Mouse (Mus musculus): Measurements from ENCODE around the gene Nrg3.
"Not testable (repeated sequence)": the region's sequence is repeated elsewhere in the genome, so short reads cannot be mapped to it uniquely, and the experiment has no call there.

Nrg3 gene

DNA sequence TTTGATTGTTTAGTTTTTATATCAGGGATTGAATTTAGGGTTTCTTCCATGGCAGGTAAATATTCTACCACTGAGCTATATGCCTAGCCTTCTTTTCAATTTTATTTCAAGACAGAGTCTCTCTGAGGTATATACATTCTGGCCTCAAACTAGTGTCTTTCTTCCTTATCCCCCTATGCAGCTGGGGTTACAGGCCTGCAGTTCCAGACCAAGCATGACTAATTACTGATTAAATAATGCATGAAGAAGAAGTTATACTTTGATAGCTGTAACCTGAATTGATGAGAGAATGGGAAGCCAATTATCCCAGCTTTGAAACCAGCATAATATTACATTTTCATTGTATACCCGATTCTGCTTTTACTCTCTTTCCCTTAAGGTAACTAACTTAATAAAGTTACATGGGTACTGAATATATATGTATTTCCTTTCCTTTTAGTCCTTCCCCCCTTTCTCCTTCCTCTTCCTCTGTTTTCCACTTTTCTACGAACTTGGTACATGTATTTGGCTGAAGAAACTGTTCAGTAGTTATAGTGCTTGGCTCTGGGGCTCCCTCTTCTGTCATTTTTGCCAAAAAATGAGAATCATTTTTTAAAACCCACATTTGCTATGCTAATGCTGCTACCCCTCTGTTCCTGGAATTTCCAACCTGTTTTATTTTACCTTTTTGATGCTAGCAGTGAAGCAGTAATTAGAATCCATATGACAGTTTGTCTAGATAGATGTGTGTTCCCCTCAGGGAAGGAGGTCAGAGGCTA, 843.8 kb downstream of the Nrg3 start:
- no peak for DNase-seq (ENCODE audit: low spot score)

DNA sequence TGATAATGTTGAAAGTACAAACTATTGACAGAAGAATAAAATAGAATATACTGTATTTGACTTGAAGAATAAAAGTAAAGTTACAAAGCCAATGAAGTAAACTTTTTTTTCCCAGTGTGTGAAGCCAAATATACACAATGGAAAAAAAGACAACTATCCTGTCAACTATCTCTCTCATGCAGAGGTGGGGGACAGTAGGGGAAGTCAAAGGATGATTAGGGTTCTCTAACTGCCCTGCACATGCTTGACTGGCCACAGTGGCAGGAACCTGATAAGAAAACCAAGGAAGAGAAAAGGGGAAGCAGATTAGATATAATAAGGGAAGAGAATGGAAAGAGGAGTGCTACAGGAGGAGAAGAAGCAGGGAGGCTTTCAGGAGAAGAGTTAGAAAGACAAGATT, 855.9 kb downstream of the Nrg3 start:
- DNase-seq (ENCODE audit: low spot score), result no peak

DNA sequence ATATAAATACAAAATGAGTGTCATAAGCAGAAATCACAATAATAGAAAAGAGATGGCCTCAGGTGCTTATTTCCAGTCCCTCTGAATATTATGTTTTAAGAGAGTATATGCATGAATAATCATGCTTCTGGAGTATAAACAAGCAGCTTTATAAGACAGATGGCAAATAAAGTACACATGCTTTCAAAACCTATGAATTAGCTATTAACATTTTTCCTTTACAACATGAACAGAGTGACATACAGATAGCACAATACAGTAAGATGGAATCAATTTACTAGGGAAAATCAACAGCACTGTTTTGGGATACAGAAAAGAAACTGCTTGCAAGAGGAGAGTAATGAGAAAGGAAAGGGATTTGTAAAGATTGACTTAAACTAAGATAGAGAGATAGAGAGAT, 875.2 kb downstream of the Nrg3 start:
- no peak for DNase-seq (ENCODE audit: low spot score)

DNA sequence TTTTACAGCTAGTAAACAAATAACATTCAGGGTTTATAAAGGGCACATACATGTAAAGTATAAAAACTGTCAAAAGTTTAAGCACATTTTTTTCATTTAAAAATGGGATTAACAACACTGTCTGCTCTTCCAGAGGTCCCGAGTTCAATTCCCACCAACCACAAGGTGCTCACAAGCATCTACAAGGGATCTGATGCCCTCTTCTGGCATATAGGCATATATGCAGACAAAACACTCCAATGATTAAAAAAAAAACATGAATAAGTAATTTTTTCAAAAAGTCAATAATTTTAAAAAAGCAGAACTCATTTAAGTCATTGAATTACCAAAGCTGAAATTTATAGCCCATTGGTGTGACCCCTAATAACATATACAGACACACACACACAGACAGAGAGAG, 878.6 kb downstream of the Nrg3 start:
- no peak for DNase-seq (ENCODE audit: low spot score)

DNA sequence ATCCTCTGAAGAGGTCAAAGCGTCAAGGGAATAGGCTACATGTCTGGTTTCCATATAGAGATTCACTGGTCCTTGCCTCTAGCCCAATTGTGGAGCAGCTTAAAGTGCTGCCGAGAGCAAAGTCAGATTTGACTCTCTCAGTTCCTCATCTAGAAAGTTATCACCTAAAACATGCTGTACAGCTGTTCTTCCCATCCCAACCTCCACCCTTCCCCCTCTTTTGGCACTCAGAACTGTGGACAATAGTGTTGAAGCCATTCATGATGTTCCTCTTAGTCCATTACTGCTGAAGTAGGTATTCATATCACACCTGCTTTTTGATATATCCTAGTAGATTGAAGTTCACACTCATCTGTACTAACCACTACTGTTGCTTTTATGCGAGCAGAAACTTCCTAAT, 896.1 kb downstream of the Nrg3 start:
- no peak for DNase-seq (ENCODE audit: low spot score)

DNA sequence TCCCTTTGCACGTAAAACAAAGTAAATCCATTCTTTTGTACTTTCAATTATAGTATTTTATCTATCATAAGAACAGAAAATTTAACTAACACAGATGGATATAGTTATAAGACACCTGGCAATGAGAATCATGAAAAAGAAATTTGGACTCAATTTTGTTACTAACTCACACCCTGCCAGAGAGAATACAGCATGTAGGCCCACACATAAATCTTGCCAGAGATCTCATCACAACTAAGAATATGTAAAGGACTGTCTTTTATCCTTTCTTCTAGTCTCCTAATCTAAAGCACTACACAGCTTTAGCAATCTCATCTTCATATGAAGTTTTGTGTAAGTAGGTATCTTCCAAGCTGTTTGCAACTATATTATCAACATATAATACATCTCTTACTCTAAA, 904.7 kb downstream of the Nrg3 start:
- no peak for DNase-seq (ENCODE audit: low spot score)

DNA sequence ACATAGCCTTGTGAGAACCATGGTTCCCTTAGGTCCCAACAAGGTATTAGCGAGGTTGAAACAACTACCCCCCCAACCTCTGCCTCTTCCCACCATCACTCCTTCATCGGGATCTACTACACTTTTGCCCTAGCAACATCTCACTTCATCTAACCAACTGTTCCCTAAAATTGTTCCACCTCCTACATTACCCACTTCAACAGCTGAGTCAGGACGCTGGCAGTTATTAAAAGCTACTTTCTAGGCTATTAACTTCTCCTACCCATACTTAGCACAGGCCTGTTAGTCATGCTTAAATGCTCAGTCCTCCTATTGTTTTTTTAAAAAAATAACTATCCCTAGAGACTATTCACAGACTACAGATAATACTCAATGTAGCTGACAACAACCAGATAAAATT, 906.7 kb downstream of the Nrg3 start:
- no peak for DNase-seq (ENCODE audit: low spot score)

DNA sequence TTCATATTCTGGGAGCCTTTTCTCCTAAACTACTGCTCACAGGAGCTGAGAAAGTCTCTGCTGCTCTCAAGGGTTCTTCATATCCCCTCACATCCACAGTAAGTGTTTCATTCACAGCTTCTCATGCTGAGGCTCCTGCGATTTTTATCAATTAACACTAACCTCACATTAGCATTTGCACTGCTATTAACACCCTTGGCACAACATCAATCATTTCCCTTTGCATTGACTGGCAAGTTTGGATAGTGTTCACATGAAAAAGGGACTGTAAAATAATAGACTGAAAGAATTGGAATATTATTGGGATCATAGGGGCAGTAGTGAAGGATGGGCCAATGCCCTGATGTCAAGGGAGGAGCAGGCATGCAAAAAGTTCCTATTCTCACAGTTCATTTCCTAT, 918.3 kb downstream of the Nrg3 start:
- no peak for DNase-seq (ENCODE audit: low spot score)

DNA sequence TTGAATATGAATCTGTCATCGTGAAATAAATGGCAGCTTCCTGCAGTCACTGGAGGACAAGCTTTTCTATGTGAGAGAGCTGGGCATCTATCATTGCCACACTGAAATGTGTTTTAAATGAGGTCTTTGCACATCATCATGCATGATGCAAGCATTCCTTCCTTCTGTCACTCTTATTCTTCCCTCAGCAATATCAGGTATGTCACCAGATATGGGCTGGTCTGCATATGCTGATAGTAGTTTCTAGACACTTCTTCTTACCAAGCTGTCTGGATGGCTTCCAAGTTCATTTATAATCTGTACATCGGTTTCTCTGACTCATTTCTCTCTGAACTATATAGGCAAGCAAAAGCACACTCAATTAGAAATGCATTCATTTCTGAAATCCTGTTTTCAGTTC, 925.6 kb downstream of the Nrg3 start:
- DNase-seq (ENCODE audit: low spot score), result no peak

DNA sequence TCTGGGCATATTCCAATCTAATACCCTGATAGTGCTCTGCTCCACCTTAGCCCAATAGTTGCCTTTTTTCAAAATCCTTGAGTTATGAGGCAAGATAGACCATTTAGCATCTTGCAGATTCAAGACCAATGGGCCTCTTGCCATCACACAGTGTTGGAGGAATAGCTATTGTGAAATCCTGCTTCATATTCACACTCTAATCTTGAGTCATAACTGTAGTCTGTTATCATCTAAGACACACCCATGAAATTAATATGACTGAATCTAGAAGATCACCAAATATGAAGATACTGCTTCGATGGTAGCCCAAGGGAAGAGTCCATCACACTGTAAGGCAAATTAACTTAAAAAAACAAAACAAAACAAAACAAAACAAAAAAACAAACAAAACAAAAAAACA, 937.7 kb downstream of the Nrg3 start:
- DNase-seq (ENCODE audit: low spot score), result no peak

DNA sequence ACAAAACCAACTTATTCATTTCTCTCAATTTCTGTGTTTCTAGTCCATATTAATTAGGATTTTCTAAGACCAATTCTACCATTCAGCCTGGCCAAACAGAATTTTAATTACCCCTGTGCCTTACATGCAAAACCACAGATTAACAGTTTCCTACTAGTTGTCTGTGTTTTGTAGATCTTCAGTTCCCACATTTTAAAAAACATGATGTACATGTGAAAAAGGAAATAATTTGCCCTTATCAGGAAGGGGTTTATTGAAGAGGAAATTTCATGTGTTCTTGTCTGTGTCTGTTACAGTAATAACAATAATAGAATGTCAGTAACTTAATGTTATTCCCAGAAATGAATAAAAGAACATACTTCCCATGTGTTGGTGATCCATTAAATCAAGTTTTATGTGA, 939.4 kb downstream of the Nrg3 start:
- DNase-seq (ENCODE audit: low spot score), result no peak

DNA sequence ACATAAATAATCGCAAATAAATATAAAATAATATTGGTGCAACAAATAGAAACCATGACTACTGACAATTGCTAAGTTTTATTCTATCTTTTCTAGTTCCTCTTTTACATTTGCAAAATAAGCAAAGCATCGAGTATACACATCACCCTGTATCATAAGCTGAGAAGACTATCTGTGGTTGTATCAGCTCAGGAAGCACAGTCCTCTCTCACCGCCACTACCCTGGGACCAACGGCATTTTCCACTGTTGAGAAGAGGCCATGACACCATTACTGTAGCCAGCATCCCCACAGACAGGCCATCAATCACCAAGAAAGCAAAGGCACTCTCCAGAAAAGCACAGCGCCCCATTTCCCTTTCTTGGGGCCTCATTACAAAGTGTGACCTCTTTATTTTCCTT, 956.7 kb downstream of the Nrg3 start:
- DNase-seq (ENCODE audit: low spot score), result no peak

DNA sequence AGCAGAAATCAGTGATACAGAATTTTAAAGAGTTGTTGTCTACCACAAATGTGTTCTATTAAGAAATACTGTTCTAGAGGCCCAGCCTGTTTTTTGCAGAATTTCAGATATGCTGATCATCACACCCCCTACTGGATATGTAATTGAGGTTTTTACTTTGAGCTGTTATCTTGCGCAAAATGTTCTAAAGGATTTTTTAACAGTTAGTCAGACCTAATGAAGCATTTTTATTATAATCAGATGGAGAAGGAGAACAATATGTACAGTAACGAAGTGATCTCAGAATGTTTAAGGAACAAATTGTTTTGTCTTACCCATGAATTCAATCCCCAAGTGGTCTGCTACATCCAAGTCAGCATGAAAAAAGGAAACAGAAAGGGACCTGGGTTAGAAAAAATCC, 963.9 kb downstream of the Nrg3 start:
- DNase-seq (ENCODE audit: low spot score), result no peak

DNA sequence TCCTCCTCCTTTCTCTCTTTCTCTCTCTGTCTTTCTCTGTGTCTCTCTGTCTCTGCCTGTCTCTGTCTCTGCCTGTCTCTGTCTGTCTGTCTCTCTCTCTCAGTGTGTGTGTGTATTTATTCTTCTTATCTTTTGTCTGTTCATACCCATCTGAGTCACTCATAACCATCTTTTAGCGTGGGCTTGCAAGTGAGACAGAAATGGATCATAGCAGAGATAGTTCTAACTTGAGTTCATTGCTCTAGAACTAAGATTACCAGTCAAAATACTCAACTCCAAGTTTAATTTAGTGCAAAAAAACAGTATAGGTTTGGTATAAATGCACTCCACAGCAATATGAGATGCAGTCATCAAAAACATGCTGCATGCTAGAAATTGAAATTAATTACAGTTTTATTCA, 977.9 kb downstream of the Nrg3 start:
- DNase-seq (ENCODE audit: low spot score), result no peak

DNA sequence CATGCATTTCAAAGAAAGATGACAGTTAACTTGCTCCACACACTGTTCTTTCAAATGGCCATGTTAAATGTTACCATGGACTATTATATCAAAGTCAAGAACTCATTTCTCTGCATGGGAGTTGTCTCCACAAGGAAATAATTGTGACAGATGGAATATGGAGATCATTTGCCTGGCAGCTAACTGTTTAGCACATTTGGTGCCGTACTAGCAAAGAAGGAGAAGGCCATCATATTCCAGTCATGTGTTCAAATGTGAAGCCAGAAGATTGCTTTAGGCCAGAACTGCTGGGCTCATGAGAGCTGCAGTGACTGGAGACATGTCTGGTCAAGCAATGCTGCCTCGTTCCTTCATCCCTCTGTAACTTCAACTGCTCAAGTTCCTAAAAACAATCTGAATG, 1025.8 kb downstream of the Nrg3 start:
- no peak for DNase-seq (ENCODE audit: low spot score)

DNA sequence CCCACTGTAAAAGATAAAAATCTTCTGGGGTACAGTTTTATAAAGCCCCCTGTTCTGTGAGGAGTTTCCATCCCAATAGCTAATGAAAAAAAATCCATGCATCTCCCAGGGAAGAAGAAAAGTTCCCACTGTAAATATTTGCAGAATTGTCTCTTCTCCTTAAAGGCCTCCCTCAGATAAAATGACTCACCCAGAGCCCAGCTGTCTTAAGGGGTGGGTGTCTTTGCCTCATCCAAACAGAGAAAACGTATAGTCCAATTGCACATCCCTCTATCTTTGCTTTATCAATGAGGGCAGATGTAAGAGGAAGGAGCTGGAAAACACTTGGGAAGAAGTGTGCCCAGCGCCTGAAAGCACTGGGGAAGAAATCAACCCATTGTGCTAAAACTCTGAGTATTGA, 1028.1 kb downstream of the Nrg3 start:
- no peak for DNase-seq (ENCODE audit: low spot score)

DNA sequence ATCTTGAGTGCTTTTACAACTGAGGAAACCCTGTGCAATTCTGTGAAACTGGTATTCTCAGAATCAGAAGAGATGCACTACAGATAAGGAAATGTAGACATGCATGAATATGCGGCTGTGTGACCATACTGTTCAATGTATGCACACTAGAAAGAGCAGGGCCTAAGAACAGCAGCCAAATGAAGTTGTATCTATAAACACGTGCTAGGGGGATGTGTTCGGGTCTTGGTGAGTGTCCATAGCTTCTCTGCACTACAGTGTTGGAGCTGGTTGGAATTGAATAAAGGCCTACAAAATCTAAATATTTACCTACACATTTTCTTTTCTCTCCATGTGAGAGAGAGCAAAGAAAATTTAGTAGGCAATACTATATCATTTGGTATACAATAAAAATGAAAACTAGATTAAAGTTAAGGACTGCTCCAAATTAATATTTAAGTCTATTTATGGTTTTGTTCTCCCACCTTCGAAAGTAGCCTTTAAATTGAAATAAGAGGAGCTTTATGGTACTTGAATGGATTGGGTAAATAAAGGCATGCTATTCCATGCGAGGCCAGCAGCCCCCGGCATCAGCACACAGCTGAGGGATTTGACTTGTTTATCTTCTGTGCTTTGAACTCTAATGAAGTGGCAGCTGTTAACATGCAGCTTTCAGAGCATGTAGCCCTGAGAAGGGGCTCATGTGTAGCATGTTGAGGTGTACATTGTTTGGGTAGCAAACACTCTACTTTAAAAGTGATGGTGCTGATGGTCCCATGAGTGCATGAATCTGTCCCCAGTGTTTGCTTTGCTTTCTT, 1038.9 kb downstream of the Nrg3 start:
- no peak for DNase-seq (ENCODE audit: low spot score)

DNA sequence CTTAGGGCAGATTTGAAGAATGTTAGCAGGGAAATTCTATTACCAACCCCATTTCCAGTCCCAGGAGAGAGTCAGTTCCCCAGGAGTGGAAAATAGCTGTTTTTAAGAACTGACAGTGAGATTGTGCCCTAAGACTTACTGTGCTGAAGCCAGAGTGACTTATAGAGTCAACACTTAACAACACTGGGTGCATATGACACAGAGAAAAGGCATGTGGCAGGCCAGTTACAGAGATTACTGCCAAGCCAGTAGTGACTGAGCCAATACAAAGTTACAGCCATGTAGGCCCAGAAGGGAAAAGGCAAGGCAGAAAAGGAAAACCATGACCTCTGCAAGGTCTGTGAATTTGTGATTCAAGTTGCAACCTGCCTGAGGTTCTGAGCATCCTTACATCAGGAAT, 1098.2 kb downstream of the Nrg3 start:
- no peak for DNase-seq (ENCODE audit: low spot score)

DNA sequence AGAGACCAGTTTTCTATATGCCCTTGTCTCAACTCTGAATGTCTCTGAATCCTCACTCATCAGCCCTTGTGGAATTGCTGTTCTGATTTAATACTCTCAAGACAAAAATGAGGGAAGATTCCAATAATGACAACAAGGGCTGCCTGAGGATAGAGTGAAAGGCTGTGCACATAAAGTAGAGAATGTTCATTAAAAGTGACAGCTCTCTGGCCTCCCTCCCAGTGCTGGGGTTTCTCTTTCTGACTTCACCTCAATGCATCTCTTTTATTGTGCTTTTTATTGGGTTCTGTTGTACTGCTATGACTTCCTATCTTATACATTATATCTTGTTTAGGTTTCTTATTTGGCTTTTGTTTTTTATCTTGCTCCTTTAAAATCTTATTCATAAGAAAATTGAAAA, 1131.9 kb downstream of the Nrg3 start:
- DNase-seq (ENCODE audit: low spot score), result no peak

DNA sequence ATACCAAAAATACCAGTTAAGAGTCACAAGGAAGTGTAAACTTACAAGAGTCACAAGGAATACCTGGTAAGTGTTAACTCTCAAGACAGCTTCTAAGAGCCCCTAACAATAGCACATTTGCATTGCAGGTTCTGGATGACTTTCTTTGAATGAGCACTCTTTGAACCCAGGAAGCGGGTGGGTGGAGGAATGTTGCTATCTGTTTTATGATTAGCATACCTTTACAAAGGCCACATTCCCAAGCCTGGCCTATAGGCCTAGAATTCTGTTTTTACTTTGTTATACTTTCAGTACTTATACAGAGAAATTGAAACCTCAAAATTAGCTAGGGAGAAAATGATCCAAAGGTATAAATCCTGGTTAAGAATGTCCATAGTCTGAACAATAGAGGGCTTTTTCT, 1150.0 kb downstream of the Nrg3 start:
- not testable (repeated sequence) for DNase-seq (ENCODE audit: low spot score)

DNA sequence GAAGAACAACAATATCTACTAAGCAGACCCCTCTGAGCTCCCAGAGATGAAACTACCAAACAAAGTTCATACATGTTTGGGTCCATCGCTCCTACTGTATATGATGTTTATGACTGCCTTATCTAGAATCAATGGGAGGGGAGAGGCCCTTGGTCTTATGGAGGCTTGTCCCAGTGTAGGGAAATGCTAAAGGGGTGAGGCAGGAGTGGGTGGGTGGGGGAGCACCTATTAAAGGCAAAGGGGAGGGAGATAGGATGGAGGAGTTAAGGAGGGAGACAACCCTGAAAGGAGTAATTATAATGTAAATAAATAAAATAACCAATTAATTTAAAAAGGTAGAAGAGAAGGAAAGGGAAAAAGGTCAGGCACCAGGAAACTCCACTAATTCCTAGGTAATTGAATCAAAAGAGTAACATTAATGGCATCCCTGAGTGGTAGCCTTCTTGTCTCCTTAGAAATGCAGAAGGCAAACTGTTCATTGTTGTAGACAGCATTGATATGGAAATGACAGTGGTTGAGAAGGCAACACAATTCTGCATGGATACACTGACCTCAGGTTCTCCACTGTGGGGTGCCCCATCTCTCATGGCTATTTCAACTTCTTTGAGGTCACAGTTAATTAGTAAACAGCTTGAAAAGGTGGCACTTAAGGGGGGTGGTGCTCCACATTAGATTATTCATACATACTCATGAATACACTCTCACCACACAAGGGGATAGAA, 1152.1 kb downstream of the Nrg3 start:
- DNase-seq (ENCODE audit: low spot score), result no peak

Data from adipocyte (in vitro differentiated cells).